Mouse (Mus musculus): ENCODE measurements at regions not wholly inside any gene's neighbourhood (a gene's known extent, or its start where the extent isn't known, plus 50 kb on each side); places are given as distances from the start of the nearest gene placed in this dataset.

DNA sequence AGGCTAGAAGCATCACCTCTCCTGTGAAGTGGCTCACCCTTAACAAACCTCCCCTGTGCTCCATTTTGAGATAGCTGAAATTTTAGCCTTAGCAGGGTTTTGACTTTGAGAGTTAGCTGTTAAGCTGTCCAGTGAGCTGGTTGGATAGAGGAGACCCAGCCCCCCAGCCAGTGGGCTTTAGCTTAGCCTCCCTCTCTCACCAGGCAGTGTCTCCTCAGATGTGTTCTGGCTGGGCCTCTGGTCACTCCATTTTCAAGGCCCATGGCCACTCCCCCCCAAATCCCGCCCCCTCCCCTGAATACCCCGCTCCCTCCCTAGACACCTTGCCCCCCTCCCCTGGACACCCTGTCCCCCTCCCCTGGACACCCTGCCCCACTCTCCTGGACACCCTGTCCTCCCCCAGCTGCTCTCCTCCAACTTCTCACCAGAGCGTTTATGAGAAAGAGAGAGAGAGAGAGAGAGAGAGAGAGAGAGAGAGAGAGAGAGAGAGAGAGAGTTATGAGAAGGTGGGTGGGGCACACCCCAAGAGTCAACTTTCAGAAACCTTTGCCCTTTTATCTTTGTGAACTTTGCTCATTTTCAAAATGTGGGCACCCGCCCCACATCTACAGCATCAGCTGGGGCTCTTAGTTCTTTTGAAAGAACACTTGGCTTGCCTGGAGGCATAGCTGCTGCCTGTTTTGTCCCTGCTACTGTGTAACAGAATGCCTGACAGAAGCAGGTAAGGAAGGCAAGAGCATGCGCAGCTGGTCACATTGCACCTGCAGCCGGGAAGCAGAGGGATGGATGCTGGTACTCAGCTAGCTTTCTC, 161.3 kb downstream of the Gadd45g start:
- Histone ChIP-seq H3K4me3 (ENCODE audit: control insufficient read depth, low read depth, low read length) (no peak overlapping the region), H3K27me3 (ENCODE audit: control insufficient read depth, insufficient read depth, low read length) (no peaks in the 10 kb centered on the region), H3K36me3 (ENCODE audit: control insufficient read depth, insufficient read depth, low read length) (no peaks in the 10 kb centered on the region), H3K27ac (ENCODE audit: control insufficient read depth, insufficient read depth, low read depth, low read length) (no peak overlapping the region), H3K4me1 (ENCODE audit: control insufficient read depth, insufficient read depth, low read length) (no peaks in the 10 kb centered on the region)
- TF ChIP-seq POLR2A (IDR thresholded peaks at IDR 0.05; ENCODE audit: control insufficient read depth, low read depth, low read length) (no peak), CTCF (IDR thresholded peaks at IDR 0.05; ENCODE audit: control insufficient read depth, insufficient read depth, insufficient replicate concordance, low read depth, low read length) (no peak)

DNA sequence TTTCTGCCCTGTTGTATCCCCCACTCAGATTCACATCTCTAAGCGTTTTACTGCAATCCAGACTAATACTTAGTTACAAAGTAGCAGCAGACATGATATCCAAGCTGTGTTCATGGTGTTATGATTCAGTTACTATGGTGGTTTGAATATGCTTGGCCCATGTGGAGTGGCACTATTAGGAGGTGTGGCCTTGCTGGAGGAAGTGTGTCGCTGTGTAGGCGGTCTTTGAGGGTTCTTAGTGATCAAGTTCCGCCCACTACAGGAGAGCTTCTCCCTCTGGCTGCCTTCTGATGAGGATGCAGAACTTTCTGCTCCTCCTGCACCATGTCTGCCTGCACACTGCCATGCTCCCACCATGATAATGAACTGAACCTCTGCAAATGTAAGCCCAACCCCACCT, 162.8 kb downstream of the Gadd45g start:
- Histone ChIP-seq H3K27me3 (ENCODE audit: control insufficient read depth, insufficient read depth, low read length) (no peaks in the 10 kb centered on the region), H3K4me3 (ENCODE audit: control insufficient read depth, low read depth, low read length) (no peak overlapping the region), H3K4me1 (ENCODE audit: control insufficient read depth, insufficient read depth, low read length) (no peaks in the 10 kb centered on the region), H3K27ac (ENCODE audit: control insufficient read depth, insufficient read depth, low read depth, low read length) (no peak overlapping the region), H3K36me3 (ENCODE audit: control insufficient read depth, insufficient read depth, low read length) (no peaks in the 10 kb centered on the region)
- no peak for TF ChIP-seq CTCF (IDR thresholded peaks at IDR 0.05; ENCODE audit: control insufficient read depth, insufficient read depth, insufficient replicate concordance, low read depth, low read length)
- TF ChIP-seq POLR2A (IDR thresholded peaks at IDR 0.05; ENCODE audit: control insufficient read depth, low read depth, low read length): no peak

DNA sequence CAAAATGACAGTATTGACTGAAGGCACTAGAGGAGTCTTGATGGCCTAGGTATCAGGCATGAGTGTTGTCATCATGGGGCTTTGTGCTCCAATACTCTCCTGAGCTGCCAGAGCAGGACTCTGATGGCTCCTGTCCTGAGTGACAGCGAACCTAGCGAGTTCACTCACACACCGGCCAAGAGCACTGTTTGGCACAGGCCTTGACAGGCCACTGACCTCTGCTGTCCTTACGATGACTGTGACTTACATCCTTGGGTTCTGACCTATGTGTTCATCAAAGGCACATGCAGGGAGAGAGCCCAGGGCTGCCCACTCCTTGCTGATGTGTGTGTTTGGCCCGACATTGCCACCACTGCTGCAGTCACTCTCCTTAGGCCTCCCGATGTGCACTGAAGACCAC, 163.3 kb downstream of the Gadd45g start:
- no peak for TF ChIP-seq POLR2A (IDR thresholded peaks at IDR 0.05; ENCODE audit: control insufficient read depth, low read depth, low read length)
- no peak for TF ChIP-seq CTCF (IDR thresholded peaks at IDR 0.05; ENCODE audit: control insufficient read depth, insufficient read depth, insufficient replicate concordance, low read depth, low read length)
- no peaks in the 10 kb centered on the region for H3K36me3 ChIP-seq (ENCODE audit: control insufficient read depth, insufficient read depth, low read length)
- H3K27me3 ChIP-seq (ENCODE audit: control insufficient read depth, insufficient read depth, low read length): no peaks in the 10 kb centered on the region
- H3K4me1 ChIP-seq (ENCODE audit: control insufficient read depth, insufficient read depth, low read length): no peaks in the 10 kb centered on the region
- H3K4me3 ChIP-seq (ENCODE audit: control insufficient read depth, low read depth, low read length): no peak overlapping the region
- H3K27ac ChIP-seq (ENCODE audit: control insufficient read depth, insufficient read depth, low read depth, low read length): no peak overlapping the region

DNA sequence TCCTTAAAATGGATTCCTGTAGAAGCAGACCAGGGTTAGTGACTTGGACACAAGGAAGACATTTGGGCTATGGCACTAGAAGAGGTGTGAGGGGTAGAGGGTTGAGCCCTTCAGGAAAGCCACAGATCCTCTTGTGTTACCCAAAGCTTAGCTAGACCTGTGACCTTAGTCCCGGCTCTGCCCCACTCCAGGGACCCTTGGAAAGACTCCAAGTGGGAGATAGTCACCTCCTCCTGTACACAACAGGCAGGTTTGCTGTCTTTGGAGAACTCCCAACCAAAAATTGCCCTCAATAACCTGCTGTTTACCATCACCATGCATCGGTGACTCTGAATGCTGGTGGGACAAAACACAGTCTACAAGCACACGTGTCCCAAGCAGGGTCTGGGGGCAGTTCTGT, 164.5 kb downstream of the Gadd45g start:
- no peak for TF ChIP-seq POLR2A (IDR thresholded peaks at IDR 0.05; ENCODE audit: control insufficient read depth, low read depth, low read length)
- TF ChIP-seq CTCF (IDR thresholded peaks at IDR 0.05; ENCODE audit: control insufficient read depth, insufficient read depth, insufficient replicate concordance, low read depth, low read length): no peak
- no peaks in the 10 kb centered on the region; the same call in 1 of the 2 replicates for H3K4me1 ChIP-seq (ENCODE audit: control insufficient read depth, insufficient read depth, low read length)
- H3K4me3 ChIP-seq (ENCODE audit: control insufficient read depth, low read depth, low read length): no peak overlapping the region
- no peaks in the 10 kb centered on the region for H3K27me3 ChIP-seq (ENCODE audit: control insufficient read depth, insufficient read depth, low read length)
- no peaks in the 10 kb centered on the region for H3K36me3 ChIP-seq (ENCODE audit: control insufficient read depth, insufficient read depth, low read length)
- H3K27ac ChIP-seq (ENCODE audit: control insufficient read depth, insufficient read depth, low read depth, low read length): no peak overlapping the region

DNA sequence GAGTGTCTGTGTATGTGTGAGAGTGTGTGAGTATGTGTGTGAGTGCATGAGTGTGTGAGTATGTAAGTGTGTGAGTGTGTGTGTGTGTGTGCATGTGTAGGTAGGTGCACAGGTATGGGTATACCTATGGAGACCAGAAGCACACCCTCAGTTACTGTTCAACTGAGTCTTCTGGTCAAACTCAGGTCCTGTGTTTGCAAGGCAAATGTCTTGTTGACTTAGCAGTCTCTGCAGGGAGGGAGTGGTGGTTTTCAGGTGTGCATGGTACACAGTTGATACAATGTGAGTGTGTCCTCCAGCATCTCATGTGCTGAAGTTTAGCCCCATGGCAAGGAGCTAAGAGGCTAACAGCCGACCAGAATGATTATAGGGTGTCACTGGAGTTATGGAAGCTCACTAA, 166.7 kb downstream of the Gadd45g start:
- TF ChIP-seq POLR2A (IDR thresholded peaks at IDR 0.05; ENCODE audit: control insufficient read depth, low read depth, low read length) (no peak), CTCF (IDR thresholded peaks at IDR 0.05; ENCODE audit: control insufficient read depth, insufficient read depth, insufficient replicate concordance, low read depth, low read length) (no peak)
- Histone ChIP-seq H3K4me3 (ENCODE audit: control insufficient read depth, low read depth, low read length) (no peak overlapping the region), H3K36me3 (ENCODE audit: control insufficient read depth, insufficient read depth, low read length) (no peaks in the 10 kb centered on the region), H3K4me1 (ENCODE audit: control insufficient read depth, insufficient read depth, low read length) (no peaks in the 10 kb centered on the region; the same call in 1 of the 2 replicates), H3K27me3 (ENCODE audit: control insufficient read depth, insufficient read depth, low read length) (no peaks in the 10 kb centered on the region), H3K27ac (ENCODE audit: control insufficient read depth, insufficient read depth, low read depth, low read length) (no peak overlapping the region)

DNA sequence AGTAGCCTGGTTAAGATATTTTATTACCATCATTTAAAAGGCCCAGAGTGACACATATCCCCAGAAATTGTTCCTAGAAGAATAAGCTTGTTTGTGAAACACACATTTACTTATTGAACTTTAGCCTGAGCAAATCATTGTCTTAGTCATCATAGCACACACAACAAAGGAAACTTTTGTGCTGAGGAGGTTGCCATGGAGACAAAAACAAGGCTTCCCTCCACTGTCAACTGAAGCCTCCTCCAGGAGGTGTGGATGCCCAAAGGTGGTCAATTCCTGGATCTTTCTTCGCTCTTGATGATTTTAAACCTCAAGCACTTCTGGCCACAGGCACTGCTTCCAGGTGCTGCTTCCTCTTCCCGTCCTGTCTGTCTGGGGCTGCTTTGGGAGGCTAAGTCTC, 167.3 kb downstream of the Gadd45g start:
- no peak for TF ChIP-seq POLR2A (IDR thresholded peaks at IDR 0.05; ENCODE audit: control insufficient read depth, low read depth, low read length)
- TF ChIP-seq CTCF (IDR thresholded peaks at IDR 0.05; ENCODE audit: control insufficient read depth, insufficient read depth, insufficient replicate concordance, low read depth, low read length): no peak
- Histone ChIP-seq H3K4me1 (ENCODE audit: control insufficient read depth, insufficient read depth, low read length) (no peaks in the 10 kb centered on the region; the same call in 1 of the 2 replicates), H3K27ac (ENCODE audit: control insufficient read depth, insufficient read depth, low read depth, low read length) (no peak overlapping the region), H3K27me3 (ENCODE audit: control insufficient read depth, insufficient read depth, low read length) (no peaks in the 10 kb centered on the region), H3K36me3 (ENCODE audit: control insufficient read depth, insufficient read depth, low read length) (no peaks in the 10 kb centered on the region), H3K4me3 (ENCODE audit: control insufficient read depth, low read depth, low read length) (no peak overlapping the region)

DNA sequence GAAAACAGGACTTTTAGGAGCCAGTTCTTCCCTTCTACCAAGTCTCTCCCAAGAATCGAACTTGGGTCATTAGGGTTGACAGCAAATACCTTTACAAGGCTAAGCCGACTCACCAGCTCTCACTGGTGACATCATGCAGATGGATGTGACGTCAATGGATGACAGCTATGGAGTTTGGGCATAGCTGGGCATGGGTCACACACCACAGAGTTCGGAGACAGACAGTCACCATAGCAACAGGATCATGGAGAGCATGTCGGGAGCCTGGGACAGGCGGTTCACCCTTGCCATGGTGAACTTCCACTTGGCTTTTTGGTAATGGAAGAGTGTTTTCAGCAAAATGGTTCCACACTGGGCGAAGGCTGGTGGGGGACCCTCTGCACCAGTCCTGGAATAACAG, 168.1 kb downstream of the Gadd45g start:
- no peak overlapping the region for H3K27ac ChIP-seq (ENCODE audit: control insufficient read depth, insufficient read depth, low read depth, low read length)
- TF ChIP-seq POLR2A (IDR thresholded peaks at IDR 0.05; ENCODE audit: control insufficient read depth, low read depth, low read length) (no peak), CTCF (IDR thresholded peaks at IDR 0.05; ENCODE audit: control insufficient read depth, insufficient read depth, insufficient replicate concordance, low read depth, low read length) (no peak)
- no peak overlapping the region for H3K4me3 ChIP-seq (ENCODE audit: control insufficient read depth, low read depth, low read length)
- no peaks in the 10 kb centered on the region for H3K27me3 ChIP-seq (ENCODE audit: control insufficient read depth, insufficient read depth, low read length)
- H3K4me1 ChIP-seq (ENCODE audit: control insufficient read depth, insufficient read depth, low read length): no peaks in the 10 kb centered on the region; the same call in 1 of the 2 replicates
- no peaks in the 10 kb centered on the region for H3K36me3 ChIP-seq (ENCODE audit: control insufficient read depth, insufficient read depth, low read length)
